Mouse (Mus musculus) C2C12 (cell line): Measurements from ENCODE around the gene Skiv2l.

Experiments used
- CTCF ChIP-seq: IDR thresholded peaks from one replicate; pipeline ENCODE4 v1.5.1; 2011; ENCODE audit not compliant: control insufficient read depth, insufficient read depth, insufficient read length
- FOSL1 ChIP-seq: IDR thresholded peaks from one replicate; pipeline ENCODE4 v1.8.0; 2011; ENCODE audit warnings: mild to moderate bottlenecking, low read length; ENCODE audit not compliant: poor library complexity, insufficient read depth, severe bottlenecking
- MAX ChIP-seq: IDR thresholded peaks from one replicate; pipeline ENCODE4 v1.6.1; 2011; ENCODE audit warnings: mild to moderate bottlenecking, control low read depth
- USF1 ChIP-seq: IDR thresholded peaks from one replicate; pipeline ENCODE4 v1.6.1; 2011; ENCODE audit warnings: low read depth, mild to moderate bottlenecking, control low read depth, moderate library complexity

GRCm38 (mm10) chr17:34850517-34851125 is 611 bp upstream of the Skiv2l start:
- TF ChIP-seq CTCF (no peak), USF1 (no peak), MAX (no peak), FOSL1 (no peak)
